In genomic region chr17:34572361-34572760, GRCm38 (mm10) we compare ENCODE assay signal across 17 mouse cellular contexts. TPM values are rescaled to one million over a fixed set of nuclear protein-coding genes. Genes with fewer than 3 reads are reported as not detected.
A peak's percentile ranks its signal among the peaks of the same experiment; 100 is the strongest.
DNase-seq lines count a peak whose midpoint lies in the region; ATAC-seq and TF ChIP-seq lines count a peak whose summit lies in the region.
"Had no signal": no experiment of that assay in that cellular context is flagged by ENCODE, and none has a peak within 500 bp of the region (broad histone marks: within the 10 kb centered on the region; RNA-seq: fewer than 3 reads in every experiment).

No protein-coding gene starts in this region.

- in situ Hi-C loops in ES-E14 (cut with MboI; ENCODE audit: low sequenced_read_pairs in 2 of 2, unreplicated experiment in 2 of 2) = no loop called here

- no peak overlapping the region for H3K4me2 ChIP-seq in hindbrain, embryonic 16.5 days (ENCODE audit: low read length)
- no peak overlapping the region for H3K4me2 ChIP-seq in midbrain, embryonic 13.5 days (replicated peaks)
- H3K4me2 ChIP-seq: heart, embryonic 12.5 days; liver, embryonic 13.5 days; neural tube, embryonic 15.5 days; stomach, embryonic 15.5 days had no signal

- H3K9me3 ChIP-seq in hindbrain, embryonic 10.5 days = no peaks in the 10 kb centered on the region
- H3K9me3 ChIP-seq in hindbrain, embryonic 16.5 days (ENCODE audit: control insufficient read depth, low read length) = no peaks in the 10 kb centered on the region
- H3K9me3 ChIP-seq in midbrain, embryonic 10.5 days (replicated peaks) = no peaks in the 10 kb centered on the region
- no peaks in the 10 kb centered on the region for H3K9me3 ChIP-seq in midbrain, embryonic 13.5 days
- no peaks in the 10 kb centered on the region for H3K9me3 ChIP-seq in ES-E14 (ENCODE audit: control insufficient read depth, insufficient read depth, low read depth, low read length)
- H3K9me3 ChIP-seq: liver, embryonic 13.5 days; neural tube, embryonic 15.5 days; stomach, embryonic 15.5 days had no signal

- H3K27ac ChIP-seq in hindbrain, embryonic 10.5 days = peak overlapping the region; percentile 66
- H3K27ac ChIP-seq in hindbrain, embryonic 16.5 days (ENCODE audit: low read depth, low read length) = no peak overlapping the region
- H3K27ac ChIP-seq in midbrain, embryonic 10.5 days (replicated peaks) = peak overlapping the region; percentile 49; the same call in 1 of the 2 replicates
- H3K27ac ChIP-seq in midbrain, embryonic 13.5 days = no peak overlapping the region
- H3K27ac ChIP-seq in ES-E14 (ENCODE audit: insufficient read depth, low read depth, low read length, poor library complexity, severe bottlenecking) = no peak overlapping the region
- H3K27ac ChIP-seq: liver, embryonic 13.5 days; neural tube, embryonic 15.5 days; stomach, embryonic 15.5 days had no signal

- DNase-seq in hindbrain, embryonic 10.5 days (ENCODE audit: low spot score) = no peak
- no peak for DNase-seq in midbrain, embryonic 10.5 days (ENCODE audit: low spot score)
- no peak for DNase-seq in ES-E14 (ENCODE audit: low read depth, low spot score)
- DNase-seq in splenic B cell, adult 2 months (ENCODE audit: low read depth, low spot score) = peak; percentile 10
- DNase-seq in natural killer cell, adult 2 months (ENCODE audit: low spot score in 2 of 2) = no peak
- DNase-seq: cerebellum, adult 11-12 months; gastrocnemius, postnatal 25 days; heart, postnatal 4 days; kidney, adult 8-10 months; layer of hippocampus, postnatal 36 days; lung, postnatal 36 days had no signal

- H3K36me3 ChIP-seq in hindbrain, embryonic 10.5 days = no peaks in the 10 kb centered on the region
- H3K36me3 ChIP-seq in hindbrain, embryonic 16.5 days (ENCODE audit: control insufficient read depth, insufficient read depth, low read length) = no peaks in the 10 kb centered on the region
- no peaks in the 10 kb centered on the region for H3K36me3 ChIP-seq in midbrain, embryonic 10.5 days
- H3K36me3 ChIP-seq in midbrain, embryonic 13.5 days = no peaks in the 10 kb centered on the region
- H3K36me3 ChIP-seq in ES-E14 (ENCODE audit: control insufficient read depth, insufficient read depth, low read length, poor library complexity, severe bottlenecking) = no peaks in the 10 kb centered on the region; the same call in 1 of the 2 replicates
- no peaks in the 10 kb centered on the region for H3K36me3 ChIP-seq in splenic B cell, adult 2 months (ENCODE audit: control insufficient read depth, insufficient read depth, low read length, poor library complexity, severe bottlenecking)
- H3K36me3 ChIP-seq: liver, embryonic 13.5 days; neural tube, embryonic 15.5 days; stomach, embryonic 15.5 days had no signal

- H3K4me1 ChIP-seq in hindbrain, embryonic 10.5 days (replicated peaks) = peaks cover 16% of the 10 kb centered on the region
- no peaks in the 10 kb centered on the region for H3K4me1 ChIP-seq in hindbrain, embryonic 16.5 days (ENCODE audit: control insufficient read depth, insufficient read depth, low read depth, low read length)
- peaks cover 13% of the 10 kb centered on the region for H3K4me1 ChIP-seq in midbrain, embryonic 10.5 days
- 0 out of 2 replicates have a peak, but pooled peaks cover 6% of the 10 kb centered on the region for H3K4me1 ChIP-seq in midbrain, embryonic 13.5 days (replicated peaks)
- peaks cover 0 to 11% of the 10 kb centered on the region in 2 experiments; a peak in 2 of 4 replicates for H3K4me1 ChIP-seq in ES-E14 (ENCODE audit: control insufficient read depth in 2 of 2, insufficient read depth in 2 of 2, low read length in 2 of 2, poor library complexity in 1 of 2)
- H3K4me1 ChIP-seq: heart, embryonic 12.5 days; liver, embryonic 13.5 days; neural tube, embryonic 15.5 days had no signal

- H3K27me3 ChIP-seq in hindbrain, embryonic 10.5 days (ENCODE audit: insufficient read depth, poor library complexity, severe bottlenecking) = peaks cover 6% of the 10 kb centered on the region
- H3K27me3 ChIP-seq in hindbrain, embryonic 16.5 days (replicated peaks; ENCODE audit: control insufficient read depth, insufficient read depth, low read length) = no peaks in the 10 kb centered on the region
- no peaks in the 10 kb centered on the region for H3K27me3 ChIP-seq in midbrain, embryonic 10.5 days (ENCODE audit: low read depth, poor library complexity, severe bottlenecking)
- 0 out of 2 replicates have a peak, but pooled peaks cover 7% of the 10 kb centered on the region for H3K27me3 ChIP-seq in midbrain, embryonic 13.5 days
- no peaks in the 10 kb centered on the region for H3K27me3 ChIP-seq in splenic B cell, adult 2 months (ENCODE audit: control insufficient read depth, insufficient read depth, low read length, poor library complexity, severe bottlenecking)
- H3K27me3 ChIP-seq: neural tube, embryonic 15.5 days; stomach, embryonic 15.5 days had no signal

- ATAC-seq in hindbrain, embryonic 16.5 days = no peak
- no peak for ATAC-seq in midbrain, embryonic 13.5 days

- H3K9ac ChIP-seq in hindbrain, embryonic 16.5 days (ENCODE audit: low read depth, low read length) = no peak overlapping the region
- H3K9ac ChIP-seq in midbrain, embryonic 13.5 days (replicated peaks) = no peak overlapping the region
- H3K9ac ChIP-seq in ES-E14 (ENCODE audit: insufficient read depth, low read depth, low read length, poor library complexity, severe bottlenecking) = peak overlapping the region; percentile 29; the same call in 1 of the 2 replicates
- H3K9ac ChIP-seq: heart, embryonic 12.5 days; liver, embryonic 13.5 days; neural tube, embryonic 15.5 days; stomach, embryonic 15.5 days had no signal

- H3K4me3 ChIP-seq in hindbrain, embryonic 10.5 days = peak overlapping the region; percentile 16
- H3K4me3 ChIP-seq in hindbrain, embryonic 16.5 days (ENCODE audit: low read length) = no peak overlapping the region
- H3K4me3 ChIP-seq in midbrain, embryonic 10.5 days = 0 out of 2 replicates have a peak overlapping the region, but pooled peaks have one; percentile 12
- no peak overlapping the region for H3K4me3 ChIP-seq in midbrain, embryonic 13.5 days (replicated peaks)
- peak overlapping the region; percentile 25 to 27; a peak in 2 of 4 replicates for H3K4me3 ChIP-seq in ES-E14 (ENCODE audit: insufficient read depth in 1 of 2, low read depth in 1 of 2, low read length in 2 of 2, poor library complexity in 1 of 2, severe bottlenecking in 1 of 2)
- H3K4me3 ChIP-seq: heart, embryonic 12.5 days; liver, embryonic 13.5 days; neural tube, embryonic 15.5 days; stomach, embryonic 15.5 days had no signal

- WGBS in hindbrain, embryonic 10.5 days = 8% methylated on average over 15 of the region's 15 CpGs
- WGBS in hindbrain, embryonic 16.5 days = 9% methylated on average over 15 of the region's 15 CpGs
- 11% methylated on average over 15 of the region's 15 CpGs for WGBS in midbrain, embryonic 10.5 days
- WGBS in midbrain, embryonic 13.5 days = 8% methylated on average over 15 of the region's 15 CpGs

TF ChIP-seq in ES-E14, 5 proteins besides CTCF, POLR2A, EP300 and RAD21:
- TF ChIP-seq HCFC1 (IDR thresholded peaks at IDR 0.05; ENCODE audit: borderline replicate concordance, insufficient read depth, low read length) = no peak

RNA-seq across cellular contexts. Expression of gene Notch4, which starts 8.3 kb away (rescaled TPM):
- polyA plus RNA-seq in hindbrain, embryonic 10.5 days (2016; fragmentation: Nextera tagmentation; extraction: Ambion mirVana) = 9.1 and 12.5 TPM in 2 replicates
- 6.1 and 6.4 TPM in 2 replicates for polyA plus RNA-seq in hindbrain, embryonic 16.5 days (2015; fragmentation: Nextera tagmentation; extraction: Ambion mirVana)
- 8.7 and 10.0 TPM in 2 replicates for polyA plus RNA-seq in midbrain, embryonic 10.5 days (2016; fragmentation: Nextera tagmentation; extraction: Ambion mirVana)
- 8.9 and 9.1 TPM in 2 replicates for polyA plus RNA-seq in midbrain, embryonic 13.5 days (2015; fragmentation: Nextera tagmentation; extraction: Ambion mirVana)
- 14.0 and 24.7 TPM in 2 replicates for total RNA-seq in ES-E14 (2012; rRNA removed)

RNA-seq across cellular contexts. Expression of gene Gpsm3, which starts 17.2 kb away (rescaled TPM):
- polyA plus RNA-seq in hindbrain, embryonic 10.5 days (2016; fragmentation: Nextera tagmentation; extraction: Ambion mirVana) = 8.1 and 8.4 TPM in 2 replicates
- 3.4 and 4.9 TPM in 2 replicates for polyA plus RNA-seq in hindbrain, embryonic 16.5 days (2015; fragmentation: Nextera tagmentation; extraction: Ambion mirVana)
- polyA plus RNA-seq in midbrain, embryonic 10.5 days (2016; fragmentation: Nextera tagmentation; extraction: Ambion mirVana) = 5.3 and 6.6 TPM in 2 replicates
- polyA plus RNA-seq in midbrain, embryonic 13.5 days (2015; fragmentation: Nextera tagmentation; extraction: Ambion mirVana) = 2.8 and 3.4 TPM in 2 replicates
- total RNA-seq in ES-E14 (2012; rRNA removed) = 4.9 and 5.8 TPM in 2 replicates

RNA-seq across cellular contexts. Expression of gene Pbx2, which starts 18.7 kb away (rescaled TPM):
- 17.7 and 17.8 TPM in 2 replicates for polyA plus RNA-seq in hindbrain, embryonic 10.5 days (2016; fragmentation: Nextera tagmentation; extraction: Ambion mirVana)
- 7.3 and 8.3 TPM in 2 replicates for polyA plus RNA-seq in hindbrain, embryonic 16.5 days (2015; fragmentation: Nextera tagmentation; extraction: Ambion mirVana)
- 17.5 and 17.7 TPM in 2 replicates for polyA plus RNA-seq in midbrain, embryonic 10.5 days (2016; fragmentation: Nextera tagmentation; extraction: Ambion mirVana)
- 13.3 and 15.3 TPM in 2 replicates for polyA plus RNA-seq in midbrain, embryonic 13.5 days (2015; fragmentation: Nextera tagmentation; extraction: Ambion mirVana)
- total RNA-seq in ES-E14 (2012; rRNA removed) = 36.0 and 47.2 TPM in 2 replicates

RNA-seq across cellular contexts. Expression of gene Ager, which starts 25.3 kb away (rescaled TPM):
- 2.0 and 2.7 TPM in 2 replicates for polyA plus RNA-seq in hindbrain, embryonic 10.5 days (2016; fragmentation: Nextera tagmentation; extraction: Ambion mirVana)
- polyA plus RNA-seq in hindbrain, embryonic 16.5 days (2015; fragmentation: Nextera tagmentation; extraction: Ambion mirVana) = 1.3 and 1.6 TPM in 2 replicates
- polyA plus RNA-seq in midbrain, embryonic 10.5 days (2016; fragmentation: Nextera tagmentation; extraction: Ambion mirVana) = 3.1 and 3.2 TPM in 2 replicates
- polyA plus RNA-seq in midbrain, embryonic 13.5 days (2015; fragmentation: Nextera tagmentation; extraction: Ambion mirVana) = 1.5 and 2.2 TPM in 2 replicates
- 2.3 and 2.5 TPM in 2 replicates for total RNA-seq in ES-E14 (2012; rRNA removed)

RNA-seq across cellular contexts. Expression of gene Rnf5, which starts 31.1 kb away (rescaled TPM):
- 202 and 223 TPM in 2 replicates for polyA plus RNA-seq in hindbrain, embryonic 10.5 days (2016; fragmentation: Nextera tagmentation; extraction: Ambion mirVana)
- polyA plus RNA-seq in hindbrain, embryonic 16.5 days (2015; fragmentation: Nextera tagmentation; extraction: Ambion mirVana) = 281 and 296 TPM in 2 replicates
- 202 and 233 TPM in 2 replicates for polyA plus RNA-seq in midbrain, embryonic 10.5 days (2016; fragmentation: Nextera tagmentation; extraction: Ambion mirVana)
- polyA plus RNA-seq in midbrain, embryonic 13.5 days (2015; fragmentation: Nextera tagmentation; extraction: Ambion mirVana) = 324 and 337 TPM in 2 replicates
- total RNA-seq in ES-E14 (2012; rRNA removed) = 21.4 and 22.8 TPM in 2 replicates

Comparison
In these comparisons a context has a peak if more than half of its experiments do, and no peak if none do; other contexts are left out.
1. H3K27ac ChIP-seq: peak in hindbrain, embryonic 10.5 days (single experiment) and midbrain, embryonic 10.5 days (single experiment); none in hindbrain, embryonic 16.5 days (single experiment), midbrain, embryonic 13.5 days (single experiment) and ES-E14 (single experiment).
2. H3K4me3 ChIP-seq: peak in hindbrain, embryonic 10.5 days (single experiment), midbrain, embryonic 10.5 days (single experiment) and ES-E14 (2 of 2); none in hindbrain, embryonic 16.5 days (single experiment) and midbrain, embryonic 13.5 days (single experiment).